Mouse (Mus musculus): ENCODE data around the gene Rnf220.

DNA sequence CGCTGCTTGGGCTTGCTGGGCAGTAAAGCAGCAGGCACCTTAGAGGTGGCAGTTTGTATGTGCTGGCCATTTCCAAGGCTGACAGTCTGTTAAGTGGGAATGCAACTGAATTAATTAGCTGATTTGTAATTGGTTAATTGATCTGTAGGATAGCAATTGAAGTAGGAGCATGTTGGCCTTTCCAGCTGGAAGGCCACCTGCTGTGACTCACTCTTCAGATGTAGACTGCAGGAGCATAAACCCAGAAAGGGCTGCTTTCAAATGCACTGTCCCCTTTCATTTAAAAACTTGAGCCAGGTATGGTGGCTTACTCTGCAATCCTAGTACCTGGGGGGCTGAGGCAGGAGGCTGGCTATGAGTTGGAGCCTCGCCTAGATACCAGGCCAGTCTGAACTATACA is 171.8 kb downstream of the Rnf220 start:
- no peak for TF ChIP-seq CTCF (IDR thresholded peaks at IDR 0.05; ENCODE audit: extremely low read depth, insufficient read depth, low read length)
- TF ChIP-seq POLR2A (IDR thresholded peaks at IDR 0.05; ENCODE audit: extremely low read depth, insufficient read depth, low read length), result no peak

Measured in cortical plate, adult 2 months (tissue).